In genomic region chr5:74702766-74703165, GRCm38 (mm10) we compare ENCODE assay signal across 9 mouse cellular contexts. TPM values are rescaled to one million over a fixed set of nuclear protein-coding genes. Genes with fewer than 3 reads are reported as not detected.
DNase-seq lines count a peak whose midpoint lies in the region; ATAC-seq lines count a peak whose summit lies in the region.
"Had no signal": no experiment of that assay in that cellular context is flagged by ENCODE, and none has a peak within 500 bp of the region (broad histone marks: within the 10 kb centered on the region; RNA-seq: fewer than 3 reads in every experiment).

Gene Lnx1 (minus strand): TSS chr5:74702912.

- no peaks in the 10 kb centered on the region for H3K9me3 ChIP-seq in heart, embryonic 14.5 days (ENCODE audit: control insufficient read depth, low read length)

- peak within 1 kb of the TSS; percentile 54 for H3K4me2 ChIP-seq in heart, embryonic 14.5 days (ENCODE audit: low read length)

- no peaks in the 10 kb centered on the region for H3K36me3 ChIP-seq in heart, embryonic 14.5 days (ENCODE audit: control insufficient read depth, insufficient read depth, low read length)

- 70% methylated on average over 11 of the region's 11 CpGs for WGBS in heart, embryonic 14.5 days

- DNase-seq in lung, adult 18-20 months: peak; percentile 75 to 85
- DNase-seq in lung, postnatal 10 days: no peak
- peak; percentile 44 to 62 for DNase-seq in kidney, postnatal 4 days
- peak; percentile 66 for DNase-seq in lung, postnatal 25 days (ENCODE audit: low spot score)
- no peak for DNase-seq in B cell, adult 2 months
- DNase-seq in adrenal gland, postnatal 36 days: no peak

- peaks cover 4% of the 10 kb centered on the region; the same call in 1 of the 2 replicates for H3K27me3 ChIP-seq in heart, embryonic 14.5 days (ENCODE audit: control insufficient read depth, insufficient read depth, low read length)

- peaks cover 2 to 9% of the 10 kb centered on the region in 2 experiments; a peak in 3 of 4 replicates for H3K4me1 ChIP-seq in heart, embryonic 14.5 days (ENCODE audit: control insufficient read depth in 2 of 2, insufficient read depth in 2 of 2, low read length in 2 of 2)

- peak within 1 kb of the TSS; percentile 46 to 73 for H3K27ac ChIP-seq in heart, embryonic 14.5 days (replicated peaks in 1 of 2; ENCODE audit: control insufficient read depth in 1 of 2, insufficient read depth in 1 of 2, low read depth in 2 of 2, low read length in 2 of 2)

- ATAC-seq in heart, embryonic 14.5 days (ENCODE audit: insufficient number of reproducible peaks, insufficient read depth, low FRiP score, low read depth): no peak
- ATAC-seq in megakaryocyte-erythroid progenitor cell, adult 5-6 weeks (replicated peaks; ENCODE audit: low FRiP score, low TSS enrichment, poor library complexity, severe bottlenecking): no peak

- peak within 1 kb of the TSS; percentile 3; the same call in 1 of the 2 replicates for H3K9ac ChIP-seq in heart, embryonic 14.5 days (ENCODE audit: low read length)

- peak within 1 kb of the TSS in 1 of 2 experiments; percentile 45; a peak in 2 of 4 replicates for H3K4me3 ChIP-seq in heart, embryonic 14.5 days (ENCODE audit: control insufficient read depth in 1 of 2, insufficient read depth in 1 of 2, low read depth in 1 of 2, low read length in 2 of 2)
- H3K4me3 ChIP-seq: myocyte had no signal

RNA-seq across cellular contexts. Expression of gene Lnx1, which starts in this region (rescaled TPM):
- 1.5 and 2.1 TPM in 2 replicates for polyA plus RNA-seq in heart, embryonic 14.5 days (2014; fragmentation: Nextera tagmentation; extraction: Ambion mirVana)
- not detected in 2 replicates for total RNA-seq in megakaryocyte-erythroid progenitor cell, adult 5-6 weeks (2014; fragmentation: Nextera tagmentation)
- total RNA-seq in megakaryocyte-erythroid progenitor cell, adult 5-6 weeks (2017): 0.05 TPM in 1 of 2 replicates, not detected in the other
- total RNA-seq in adrenal gland, postnatal 36 days (2021): 1 to 10 TPM; 3.9 to 5.0 TPM

Comparison
In these comparisons a context has a peak if more than half of its experiments do, and no peak if none do; other contexts are left out.
1. RNA of gene Lnx1 (total RNA-seq): 3.9 to 5.0 TPM in adrenal gland, postnatal 36 days; 0.05 TPM in megakaryocyte-erythroid progenitor cell, adult 5-6 weeks; every median in the first group is over 4 times any median in the second.
2. DNase-seq: peak in lung, adult 18-20 months (2 of 2), kidney, postnatal 4 days (2 of 2) and lung, postnatal 25 days (single experiment); none in lung, postnatal 10 days (single experiment), B cell, adult 2 months (0 of 2) and adrenal gland, postnatal 36 days (0 of 2).